Mouse (Mus musculus): Measurements from ENCODE around the gene Cdc42ep4.

DNA sequence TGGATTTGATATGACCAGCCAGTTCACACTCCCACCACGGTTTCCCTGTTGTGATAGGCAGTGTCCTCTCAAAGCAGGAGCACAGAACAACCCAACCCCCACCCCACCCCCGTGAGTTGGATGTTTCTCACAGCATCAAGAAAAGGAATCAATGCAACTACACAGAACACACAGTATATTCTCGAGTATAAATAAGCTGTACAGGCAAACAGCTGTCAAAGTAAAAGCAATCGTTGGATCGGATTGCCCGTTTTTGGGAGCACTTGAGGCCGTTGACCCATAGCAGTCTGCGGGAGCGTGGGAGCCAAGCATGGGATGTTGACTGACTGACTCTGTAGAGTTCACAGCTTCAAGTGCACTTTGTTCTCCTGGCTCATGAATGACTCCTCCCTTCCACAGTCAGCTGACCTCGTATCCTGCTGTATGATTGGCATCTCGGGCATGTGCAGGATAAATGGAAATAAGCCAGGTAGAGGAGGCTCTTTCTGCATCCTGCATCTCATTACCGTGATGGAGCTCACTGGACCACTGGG is 53.6 kb downstream of the Cdc42ep4 start:
- TF ChIP-seq CTCF (IDR thresholded peaks at IDR 0.05; ENCODE audit: borderline replicate concordance, insufficient read depth, low read length) (no peak), POLR2A (IDR thresholded peaks at IDR 0.05; ENCODE audit: low read depth, low read length) (no peak)

Data from embryonic fibroblast, embryonic 13.5 days (primary cell).